Mouse (Mus musculus) stomach, embryonic 16.5 days (tissue): Measurements from ENCODE around the gene Frmd8. TPM values are rescaled to one million over a fixed set of nuclear protein-coding genes. Genes with fewer than 3 reads are reported as not detected.
"Not testable (repeated sequence)": the region's sequence is repeated elsewhere in the genome, so short reads cannot be mapped to it uniquely, and the experiment has no call there.

ENCODE experiments used
- ATAC-seq: fragments of 200-750 bp; cut with Nextera tagmentation; 2 replicates; pipeline ENCODE4 v1.8.0; 2017; ENCODE audit warnings: moderate number of reproducible peaks, moderate TSS enrichment; ENCODE audit not compliant: insufficient read depth, low FRiP score
- H3K27ac ChIP-seq: fragments of 300-500 bp; sonication (generic); 2 replicates; pipeline ENCODE4 v1.5.1; 2014; ENCODE audit warnings: low read length
- H3K27me3 ChIP-seq: fragments of 300-500 bp; sonication (generic); 2 replicates; pipeline ENCODE4 v1.6.1; 2014; ENCODE audit warnings: low read length, control low read depth, mixed read lengths; ENCODE audit not compliant: control insufficient read depth, insufficient read depth
- H3K36me3 ChIP-seq: fragments of 300-500 bp; sonication (generic); 2 replicates; pipeline ENCODE4 v1.6.1; 2014; ENCODE audit warnings: low read length; ENCODE audit not compliant: control insufficient read depth, insufficient read depth
- H3K4me1 ChIP-seq: fragments of 300-500 bp; sonication (generic); 2 replicates; pipeline ENCODE4 v1.6.1; 2014; ENCODE audit warnings: low read length, control low read depth, mixed read lengths; ENCODE audit not compliant: control insufficient read depth, insufficient read depth
- H3K4me2 ChIP-seq: fragments of 300-500 bp; sonication (generic); 2 replicates; pipeline ENCODE4 v1.6.1; 2014; ENCODE audit warnings: low read depth, low read length, mixed read lengths
- H3K4me3 ChIP-seq: fragments of 300-500 bp; sonication (generic); replicated peaks from 2 replicates; pipeline ENCODE4 v1.5.1; 2014; ENCODE audit warnings: mild to moderate bottlenecking, low read length
- H3K9ac ChIP-seq: fragments of 300-500 bp; sonication (generic); 2 replicates; pipeline ENCODE4 v1.6.1; 2014; ENCODE audit warnings: low read length
- H3K9me3 ChIP-seq: fragments of 300-500 bp; sonication (generic); replicated peaks from 2 replicates; pipeline ENCODE4 v1.6.1; 2016; ENCODE audit warnings: low read length, control low read depth; ENCODE audit not compliant: control insufficient read depth
- WGBS: fragments of 180-500 bp; shearing (Covaris S2); extraction: QIAGEN DNeasy Blood & Tissue Kit; methylation state at CpG from one replicate; pipeline ENCODE4 v1.1.7; 2014; 5-methylcytosine and 5-hydroxymethylcytosine counted together
- polyA plus RNA-seq: library from polyadenylated mRNA; unstranded; fragments of >200 nt; fragmentation: Nextera tagmentation; extraction: Ambion mirVana; gene quantifications from 2 replicates; pipeline ENCODE4 v1.2.1, GENCODE M21; 2015

Frmd8 gene
- polyA plus RNA-seq, 1 experiment from 2014 or later: 29.5 TPM

GRCm38 (mm10) chr19:5821847-5822173 lies 53.3 kb downstream of the Frmd8 start:
- 73% methylated on average over 5 of the region's 5 CpGs for WGBS
- H3K36me3 ChIP-seq: no peaks in the 10 kb centered on the region
- no peaks in the 10 kb centered on the region for H3K9me3 ChIP-seq
- H3K9ac ChIP-seq: no peak overlapping the region
- H3K27ac ChIP-seq: peak overlapping the region; percentile 63; the same call in 1 of the 2 replicates
- no peak for ATAC-seq
- H3K27me3 ChIP-seq: no peaks in the 10 kb centered on the region
- H3K4me1 ChIP-seq: peaks cover 29% of the 10 kb centered on the region
- H3K4me3 ChIP-seq: no peak overlapping the region
- H3K4me2 ChIP-seq: no peak overlapping the region

- H3K9ac ChIP-seq: no peak overlapping the region
- 49% methylated on average over 12 of the region's 12 CpGs for WGBS
- H3K4me3 ChIP-seq: no peak overlapping the region
- H3K27me3 ChIP-seq: no peaks in the 10 kb centered on the region
- no peak for ATAC-seq
- no peak overlapping the region for H3K4me2 ChIP-seq
- no peaks in the 10 kb centered on the region for H3K9me3 ChIP-seq
- peaks cover 26% of the 10 kb centered on the region for H3K4me1 ChIP-seq
- no peaks in the 10 kb centered on the region for H3K36me3 ChIP-seq
- H3K27ac ChIP-seq: no peak overlapping the region
These were observed 55.5 kb downstream of the Frmd8 start for GRCm38 (mm10) chr19:5819549-5819948.

- no peaks in the 10 kb centered on the region for H3K9me3 ChIP-seq
- peaks cover 19% of the 10 kb centered on the region for H3K4me1 ChIP-seq
These were observed 56.5 kb downstream of the Frmd8 start for GRCm38 (mm10) chr19:5818590-5818977.

GRCm38 (mm10) chr19:5817703-5818589 lies 57.1 kb downstream of the Frmd8 start:
- Histone ChIP-seq H3K9me3 (no peaks in the 10 kb centered on the region), H3K4me3 (peak overlapping the region; percentile 30), H3K27me3 (no peaks in the 10 kb centered on the region), H3K27ac (peak overlapping the region; percentile 94), H3K36me3 (no peaks in the 10 kb centered on the region), H3K9ac (peak overlapping the region; percentile 75), H3K4me2 (peak overlapping the region; percentile 50), H3K4me1 (peaks cover 14% of the 10 kb centered on the region)
- ATAC-seq: peak; percentile 86
- 19% methylated on average over 21 of the region's 21 CpGs for WGBS

More at GRCm38 (mm10) chr19:5818590-5818977, 56.5 kb downstream of the Frmd8 start:
- peak overlapping the region; percentile 14; the same call in 1 of the 2 replicates for H3K27ac ChIP-seq
- H3K9ac ChIP-seq: no peak overlapping the region
- no peaks in the 10 kb centered on the region for H3K27me3 ChIP-seq
- H3K4me2 ChIP-seq: no peak overlapping the region
- ATAC-seq: no peak
- no peaks in the 10 kb centered on the region for H3K36me3 ChIP-seq
- 69% methylated on average over 6 of the region's 6 CpGs for WGBS
- no peak overlapping the region for H3K4me3 ChIP-seq

- H3K36me3 ChIP-seq: no peaks in the 10 kb centered on the region
- no peaks in the 10 kb centered on the region for H3K27me3 ChIP-seq
- 60% methylated on average over 4 of the region's 4 CpGs for WGBS
- H3K4me3 ChIP-seq: no peak overlapping the region
- ATAC-seq: no peak
- no peaks in the 10 kb centered on the region for H3K9me3 ChIP-seq
- H3K9ac ChIP-seq: no peak overlapping the region
- peaks cover 25% of the 10 kb centered on the region for H3K4me1 ChIP-seq
- H3K27ac ChIP-seq: no peak overlapping the region
- H3K4me2 ChIP-seq: no peak overlapping the region
These were observed 59.1 kb downstream of the Frmd8 start for GRCm38 (mm10) chr19:5815928-5816327.

- Histone ChIP-seq H3K27me3 (no peaks in the 10 kb centered on the region), H3K27ac (0 out of 2 replicates have a peak overlapping the region, but pooled peaks have one; percentile 31), H3K4me3 (no peak overlapping the region), H3K36me3 (no peaks in the 10 kb centered on the region), H3K4me2 (no peak overlapping the region), H3K4me1 (peaks cover 35% of the 10 kb centered on the region), H3K9me3 (no peaks in the 10 kb centered on the region), H3K9ac (no peak overlapping the region)
- ATAC-seq: no peak
- WGBS: 60% methylated on average over 7 of the region's 7 CpGs
These were observed 60.1 kb downstream of the Frmd8 start for GRCm38 (mm10) chr19:5815010-5815409.

- H3K4me1 ChIP-seq: peaks cover 42% of the 10 kb centered on the region
- not testable (repeated sequence) for H3K4me2 ChIP-seq, H3K27me3 ChIP-seq, H3K9ac ChIP-seq, H3K27ac ChIP-seq, ATAC-seq, H3K36me3 ChIP-seq, H3K4me3 ChIP-seq, H3K9me3 ChIP-seq
- 33% methylated on average over 1 of the region's 1 CpGs for WGBS
These were observed 61.0 kb downstream of the Frmd8 start for GRCm38 (mm10) chr19:5814048-5814447.

GRCm38 (mm10) chr19:5813567-5813966 lies 61.5 kb downstream of the Frmd8 start:
- Histone ChIP-seq H3K27me3 (no peaks in the 10 kb centered on the region), H3K36me3 (no peaks in the 10 kb centered on the region), H3K4me1 (peaks cover 42% of the 10 kb centered on the region), H3K27ac (no peak overlapping the region), H3K9ac (no peak overlapping the region), H3K4me3 (no peak overlapping the region), H3K4me2 (no peak overlapping the region), H3K9me3 (no peaks in the 10 kb centered on the region)
- ATAC-seq: no peak
- WGBS: 87% methylated on average over 3 of the region's 3 CpGs

GRCm38 (mm10) chr19:5811771-5812504 lies 63.1 kb downstream of the Frmd8 start:
- H3K36me3 ChIP-seq: no peaks in the 10 kb centered on the region
- peak overlapping the region; percentile 27; the same call in 1 of the 2 replicates for H3K4me2 ChIP-seq
- no peak overlapping the region for H3K4me3 ChIP-seq
- H3K9me3 ChIP-seq: no peaks in the 10 kb centered on the region
- H3K27me3 ChIP-seq: no peaks in the 10 kb centered on the region
- H3K4me1 ChIP-seq: peaks cover 45% of the 10 kb centered on the region
- ATAC-seq: peak; percentile 83
- 44% methylated on average over 7 of the region's 7 CpGs for WGBS
- peak overlapping the region; percentile 95 for H3K27ac ChIP-seq
- 0 out of 2 replicates have a peak overlapping the region, but pooled peaks have one; percentile 20 for H3K9ac ChIP-seq
